Mouse (Mus musculus) gastrocnemius, postnatal 10 days (tissue): Measurements from ENCODE around the gene Kdm6a. TPM values are rescaled to one million over a fixed set of nuclear protein-coding genes. Genes with fewer than 3 reads are reported as not detected.

ENCODE experiments used
- total RNA-seq, 2 experiments: library from RNA; stranded (reverse); gene quantifications; 2 replicates each; pipeline ENCODE4 v1.2.3; 2021

The Kdm6a gene
- total RNA-seq, 2 experiments from 2014 or later: 21.9 to 44.3 TPM

Other genes starting within 250 kb of the Kdm6a start
- not detected for gene Dusp21, start 16.7 kb upstream of the Kdm6a start, total RNA-seq